Mouse (Mus musculus): ENCODE data around the gene Fam193a. TPM values are rescaled to one million over a fixed set of nuclear protein-coding genes. Genes with fewer than 3 reads are reported as not detected.

The Fam193a gene
- 37.0 and 39.7 TPM in 2 replicates for polyA plus RNA-seq (2012; rRNA removed)

DNA sequence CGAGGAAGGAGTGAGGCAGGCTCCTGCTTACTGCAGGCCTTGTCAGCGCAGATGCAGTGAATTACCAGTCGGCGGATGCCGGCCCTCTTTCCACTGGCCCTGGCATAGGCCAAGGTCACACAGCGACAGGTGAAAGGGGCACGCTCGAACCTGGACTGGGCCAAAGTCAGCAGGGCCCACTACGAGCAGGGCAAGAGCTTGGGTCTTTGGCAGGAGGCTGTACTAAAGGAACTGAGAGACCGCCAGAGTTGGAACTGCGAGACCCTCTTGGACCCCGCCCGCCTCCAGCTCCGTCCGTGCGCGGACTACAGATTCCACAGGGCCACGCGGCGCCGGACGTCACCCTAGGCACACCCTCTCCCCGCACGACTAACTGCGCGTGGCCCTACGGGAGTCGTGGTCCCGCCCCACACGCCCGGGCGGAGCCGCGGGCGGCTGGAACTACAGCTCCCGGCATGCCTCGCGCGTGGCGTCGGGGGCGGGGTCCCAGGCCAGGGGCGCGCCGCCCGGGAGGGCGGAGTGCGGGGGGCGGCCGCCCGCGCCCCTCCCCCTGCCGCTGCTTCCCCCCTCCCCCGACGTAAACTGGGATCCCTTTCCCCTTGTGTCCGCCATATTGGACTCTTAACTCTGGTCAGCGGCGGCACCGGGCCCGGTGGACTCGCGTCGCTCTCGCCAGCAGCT is at the start of gene Fam193a:
Gene Fam193a, plus strand, starts transcription at position 593 of the 681 bp plus-strand sequence.
- peak; percentile 94 to 97 for DNase-seq (ENCODE audit: extremely low spot score in 1 of 2, low spot score in 1 of 2)

DNA sequence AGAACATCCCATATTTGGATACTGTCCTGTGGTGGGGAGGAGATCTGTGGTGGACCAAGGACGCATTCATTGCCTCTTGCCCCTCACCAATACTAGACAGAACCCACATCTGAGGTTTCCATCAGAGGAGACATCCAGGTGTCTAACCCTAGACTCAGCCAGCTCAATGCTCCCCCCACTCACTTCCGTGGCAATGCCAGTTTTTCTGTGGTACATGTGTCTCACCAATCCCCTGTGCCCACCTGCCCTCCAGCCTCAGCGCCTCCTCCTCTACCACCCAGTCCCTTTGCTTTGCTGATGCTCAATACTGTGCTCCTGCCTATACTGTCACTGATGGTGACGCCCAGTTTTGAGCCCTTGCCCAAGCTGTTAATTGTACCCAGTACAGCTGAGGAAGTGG is 48.5 kb upstream of the Fam193a start:
- DNase-seq (ENCODE audit: extremely low spot score in 1 of 2, low spot score in 1 of 2): no peak

DNA sequence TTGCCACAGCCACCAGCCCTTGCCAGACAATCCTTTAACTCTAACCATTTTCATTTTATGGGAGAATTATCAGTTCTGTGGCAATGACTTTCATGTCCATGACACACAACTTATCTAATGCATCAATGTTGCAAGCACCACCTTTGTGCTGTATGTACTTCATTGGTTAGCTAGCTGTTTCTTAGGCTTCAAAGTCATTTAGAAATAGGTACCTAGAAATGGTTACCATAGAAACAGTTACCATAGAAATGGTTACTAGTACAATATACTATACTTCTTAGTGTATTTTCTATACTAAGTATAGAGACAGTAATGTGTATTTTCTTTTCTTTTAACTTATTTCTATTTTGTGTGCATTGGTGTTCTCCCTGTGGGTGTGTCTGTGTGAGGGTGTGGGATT is 44.4 kb upstream of the Fam193a start:
- DNase-seq (ENCODE audit: extremely low spot score in 1 of 2, low spot score in 1 of 2): no peak

- DNase-seq (ENCODE audit: extremely low spot score in 1 of 2, low spot score in 1 of 2): peak in 1 of 2 experiments; percentile 15
These were observed 43.5 kb upstream of the Fam193a start for GRCm38 (mm10) chr5:34326249-34326691.

DNA sequence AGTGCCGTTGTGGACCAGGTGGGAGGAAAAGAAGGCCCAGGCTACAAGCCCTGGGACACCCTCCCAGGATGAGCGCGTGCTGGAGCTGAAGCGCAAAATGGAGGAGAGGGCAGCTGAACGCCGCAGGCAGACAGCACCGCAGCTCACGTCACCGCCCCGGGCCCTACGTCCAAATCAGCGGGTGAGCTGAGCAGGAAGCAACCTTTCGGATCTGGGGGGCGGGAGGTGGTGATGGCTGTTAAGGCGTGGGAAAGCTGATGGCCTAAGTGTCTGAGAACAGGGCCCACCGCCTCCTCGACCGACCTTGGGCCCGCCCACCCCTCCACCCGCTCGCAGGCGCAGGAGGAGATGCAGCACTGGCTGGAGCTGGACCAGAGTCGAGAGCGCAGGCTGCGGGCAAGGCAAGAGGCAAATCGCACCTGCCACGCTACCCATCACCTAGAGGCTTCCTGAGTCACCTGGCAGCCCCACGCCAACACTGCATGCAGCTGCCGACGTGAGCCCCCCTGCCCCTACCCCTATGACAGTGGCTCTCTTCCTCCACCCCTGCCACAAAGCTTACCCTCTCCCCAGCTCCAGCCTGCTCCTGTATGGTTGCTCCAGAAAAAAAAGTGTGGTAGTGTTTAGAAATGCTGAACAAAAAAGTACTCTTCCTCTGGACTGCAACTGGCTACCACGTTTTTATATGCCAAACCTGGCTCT is 42.7 kb upstream of the Fam193a start:
- DNase-seq (ENCODE audit: extremely low spot score in 1 of 2, low spot score in 1 of 2): peak in 1 of 2 experiments; percentile 13

DNA sequence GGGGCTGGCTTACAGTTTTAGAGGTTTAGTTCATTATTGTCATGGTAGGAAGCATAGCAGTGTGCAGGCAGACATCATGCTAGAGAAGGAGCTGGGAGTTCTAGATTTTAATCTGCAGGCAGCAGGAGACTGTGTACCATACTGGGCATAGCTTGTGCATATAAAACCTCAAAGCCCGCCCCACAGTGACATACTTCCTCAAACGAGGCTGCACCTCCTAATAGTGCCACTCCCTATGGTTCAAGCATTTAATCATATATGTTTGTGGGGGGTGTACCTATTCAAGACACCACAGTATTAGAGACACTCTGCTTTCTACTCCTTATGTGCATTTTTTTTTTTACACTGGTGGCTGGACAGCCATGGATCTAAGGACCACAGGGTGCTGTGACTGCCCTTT is 39.6 kb upstream of the Fam193a start:
- no peak for DNase-seq (ENCODE audit: extremely low spot score in 1 of 2, low spot score in 1 of 2)

GRCm38 (mm10) chr5:34334081-34334480 is 35.7 kb upstream of the Fam193a start:
- no peak for DNase-seq (ENCODE audit: extremely low spot score in 1 of 2, low spot score in 1 of 2)

DNA sequence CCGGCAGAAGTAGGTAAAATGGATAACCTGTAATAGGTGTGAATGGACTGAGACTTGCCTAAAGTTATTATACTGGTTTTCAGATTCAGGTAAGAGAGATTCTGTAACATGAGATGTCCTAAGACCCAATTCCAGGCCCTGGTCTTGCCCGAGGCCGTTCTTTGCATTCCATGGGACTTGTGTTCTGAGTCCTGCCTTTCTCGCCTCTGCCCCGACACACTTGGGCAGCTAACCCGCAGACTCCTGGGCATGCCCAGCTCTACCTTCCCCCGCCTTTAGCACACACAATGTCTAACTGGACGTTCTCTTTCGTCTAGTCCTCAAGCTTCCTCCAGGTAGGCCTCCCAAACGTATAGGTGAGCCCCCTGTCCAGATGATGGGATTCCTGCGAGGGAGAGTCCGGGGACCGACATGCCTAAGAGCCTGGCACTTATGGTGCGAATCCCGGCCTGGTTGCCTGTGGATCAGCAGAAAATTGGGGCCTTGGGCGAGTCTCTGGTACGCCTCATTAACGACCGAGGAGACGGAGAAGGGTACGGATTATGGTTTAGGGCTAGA is 34.1 kb upstream of the Fam193a start:
- no peak for DNase-seq (ENCODE audit: extremely low spot score in 1 of 2, low spot score in 1 of 2)

- peak; percentile 97 to 99 for DNase-seq (ENCODE audit: extremely low spot score in 1 of 2, low spot score in 1 of 2)
These were observed 33.5 kb upstream of the Fam193a start, which contains the start of gene Rnf4 for GRCm38 (mm10) chr5:34336097-34336774. Rnf4 (plus strand) TSS chr5:34336289.

GRCm38 (mm10) chr5:34336775-34337450 is 32.8 kb upstream of the Fam193a start:
- DNase-seq (ENCODE audit: extremely low spot score in 1 of 2, low spot score in 1 of 2): peak in 1 of 2 experiments; percentile 33

- no peak for DNase-seq (ENCODE audit: extremely low spot score in 1 of 2, low spot score in 1 of 2)
These were observed 29.5 kb upstream of the Fam193a start for GRCm38 (mm10) chr5:34340246-34340645.

GRCm38 (mm10) chr5:34352084-34352631 is 17.6 kb upstream of the Fam193a start:
- no peak for DNase-seq (ENCODE audit: extremely low spot score in 1 of 2, low spot score in 1 of 2)

DNA sequence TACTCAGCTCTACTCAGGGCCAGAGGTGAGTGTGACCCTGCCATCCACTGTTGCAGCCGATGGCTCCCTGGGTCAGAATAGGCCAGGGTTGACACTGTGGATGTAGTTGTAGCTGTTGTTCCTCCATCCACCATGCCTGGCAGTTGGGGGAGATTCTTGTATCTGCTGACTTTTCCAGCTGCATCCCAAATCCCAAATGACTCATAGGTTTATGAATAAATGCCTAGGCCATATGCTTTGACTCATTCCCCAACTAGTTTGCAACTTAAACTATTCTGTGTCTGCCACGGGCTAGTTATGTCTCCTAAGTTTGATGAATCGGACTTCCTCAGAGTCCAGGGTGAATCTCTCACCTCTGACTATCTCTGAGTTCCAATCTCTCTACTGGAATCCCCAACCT is 9.5 kb upstream of the Fam193a start:
- DNase-seq (ENCODE audit: extremely low spot score in 1 of 2, low spot score in 1 of 2): no peak

DNA sequence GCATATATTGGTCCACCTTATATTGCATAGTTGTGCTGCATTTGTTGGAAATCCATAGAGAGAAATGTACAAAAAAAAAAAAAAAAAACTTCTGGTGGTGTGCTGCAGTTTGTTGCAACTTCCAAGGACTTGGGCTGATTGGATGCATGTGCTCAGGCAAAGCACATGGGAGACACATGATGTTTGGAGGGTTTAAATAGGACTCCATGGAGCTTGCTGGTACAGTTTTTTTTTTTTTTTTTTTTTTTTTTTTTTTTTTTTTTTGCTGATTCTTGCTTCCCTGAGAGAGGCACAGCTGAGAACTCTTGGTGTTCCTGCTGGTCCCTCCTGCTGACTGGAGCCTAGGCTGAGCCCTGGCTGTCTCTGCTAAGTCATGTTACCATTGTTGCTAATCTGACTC is 6.6 kb upstream of the Fam193a start:
- DNase-seq (ENCODE audit: extremely low spot score in 1 of 2, low spot score in 1 of 2): no peak

- DNase-seq (ENCODE audit: extremely low spot score in 1 of 2, low spot score in 1 of 2): no peak
These were observed 1.0 kb upstream of the Fam193a start for GRCm38 (mm10) chr5:34368551-34369290.

DNA sequence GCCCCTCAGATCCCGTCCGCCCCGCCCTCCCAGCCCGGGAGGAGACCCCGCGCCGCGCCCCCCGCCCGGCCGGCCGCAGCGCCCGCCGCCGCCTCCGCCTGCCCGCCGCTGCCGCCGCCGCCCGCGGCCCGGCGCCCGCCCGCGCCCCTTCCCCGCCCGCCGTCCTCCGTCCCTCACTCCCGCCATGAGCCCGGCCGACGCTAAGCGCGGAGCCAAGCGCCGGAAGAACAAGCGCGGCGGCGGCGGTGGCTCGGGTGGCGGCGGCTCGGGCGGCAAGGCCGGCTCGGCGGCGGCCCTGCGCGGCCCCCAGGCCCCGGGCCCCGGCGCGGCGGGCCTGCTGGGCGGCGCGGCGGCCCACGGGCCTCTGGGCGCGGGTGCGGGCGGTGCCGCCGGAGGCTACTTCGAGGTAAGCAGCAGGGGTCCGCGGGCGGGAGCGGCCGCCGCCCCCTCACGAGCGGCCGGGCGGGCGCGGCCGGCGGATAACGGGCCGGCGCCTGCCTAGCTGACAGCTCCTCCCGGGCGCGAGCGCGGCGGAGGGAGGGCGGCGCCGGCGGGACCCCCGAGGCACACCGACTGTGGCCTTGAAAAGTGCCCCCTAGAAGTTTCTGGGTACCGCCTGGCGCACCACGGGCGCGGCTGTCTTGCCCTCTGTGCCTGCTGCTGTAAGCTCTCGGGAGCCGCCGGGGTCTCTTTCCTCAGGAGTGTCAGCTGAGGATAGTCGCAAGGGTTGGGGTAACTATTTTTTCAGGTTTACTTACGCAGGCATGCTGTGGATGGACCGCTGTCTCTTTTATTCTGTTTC is 490 bp downstream of the Fam193a start:
- DNase-seq (ENCODE audit: extremely low spot score in 1 of 2, low spot score in 1 of 2): peak in 1 of 2 experiments; percentile 11

DNA sequence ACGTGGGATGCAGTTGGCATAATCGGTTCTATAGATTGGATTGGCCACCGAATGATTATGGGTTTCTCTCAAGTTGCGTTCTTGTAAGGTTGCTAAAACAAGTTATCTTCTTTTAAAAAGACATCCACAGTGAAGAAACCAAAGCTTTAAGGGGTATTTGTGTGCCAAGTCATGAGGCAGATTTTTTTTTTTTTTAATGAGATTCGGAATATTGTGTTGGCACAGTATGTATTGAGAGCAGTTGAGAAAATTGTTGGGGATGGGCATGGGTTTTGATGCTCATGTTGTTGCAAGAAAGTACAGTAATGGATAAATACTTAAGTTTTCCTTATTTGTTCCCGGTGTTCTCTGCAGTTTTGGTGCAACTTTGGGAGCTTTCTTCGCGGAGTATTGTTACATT is 1.1 kb downstream of the Fam193a start:
- DNase-seq (ENCODE audit: extremely low spot score in 1 of 2, low spot score in 1 of 2): no peak

GRCm38 (mm10) chr5:34372141-34372540 is 2.4 kb downstream of the Fam193a start:
- DNase-seq (ENCODE audit: extremely low spot score in 1 of 2, low spot score in 1 of 2): no peak

GRCm38 (mm10) chr5:34372541-34372940 is 2.8 kb downstream of the Fam193a start:
- DNase-seq (ENCODE audit: extremely low spot score in 1 of 2, low spot score in 1 of 2): no peak

All from frontal cortex, adult 2 months (tissue).